Mouse (Mus musculus): ENCODE data around the gene Duox1. TPM values are rescaled to one million over a fixed set of nuclear protein-coding genes. Genes with fewer than 3 reads are reported as not detected.

Duox1 gene
- total RNA-seq, 2 experiments from 2014 or later: not detected

- intact Hi-C loops (cut with DNase I): loop anchor here (5.0 kb wide), 3 partner anchors 54 to 229 kb away; no protein-coding TSS in a partner anchor
- peak overlapping the region; percentile 25 for H3K4me3 ChIP-seq
- H3K27ac ChIP-seq: no peak overlapping the region
- TF ChIP-seq CTCF (IDR thresholded peaks at IDR 0.05): no peak
- peak; percentile 17 to 28 for DNase-seq (ENCODE audit: extremely low spot score in 1 of 2, low spot score in 2 of 2)
Observed at GRCm38 (mm10) chr2:122301081-122301920, 14.2 kb upstream of the Duox1 start.

DNA sequence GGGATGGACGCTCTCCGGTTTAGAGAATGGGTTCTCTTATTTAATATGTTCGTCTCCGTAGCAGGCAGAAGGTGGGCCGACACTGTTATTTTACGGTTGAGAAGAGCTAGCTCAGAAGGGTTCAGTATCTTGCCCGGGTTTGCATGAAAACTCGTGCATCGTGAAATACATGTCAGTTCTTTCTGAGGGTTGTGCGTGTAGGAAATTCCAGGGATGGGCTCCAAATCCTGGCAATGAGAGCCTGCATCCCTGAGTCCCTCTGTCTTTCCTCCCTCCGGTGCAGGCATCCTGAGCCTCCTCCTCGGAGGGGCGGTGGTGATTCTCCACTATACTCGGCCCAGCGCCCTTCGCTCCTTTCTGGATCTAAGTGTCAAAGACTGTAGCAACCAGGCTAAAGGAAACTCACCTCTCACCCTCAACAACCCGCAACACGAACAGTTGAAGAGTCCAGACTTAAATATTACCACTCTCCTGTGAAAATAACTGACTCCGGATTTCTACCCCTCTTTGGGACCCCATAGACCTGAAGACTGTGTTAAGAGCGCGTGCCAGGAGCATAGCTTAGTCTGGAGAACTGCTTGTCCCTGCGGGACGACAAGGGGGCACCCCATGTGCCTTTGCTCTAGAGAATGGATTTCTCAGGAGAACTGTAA lies 13.4 kb upstream of the Duox1 start:
- H3K4me3 ChIP-seq: peak overlapping the region; percentile 25
- intact Hi-C loops (cut with DNase I): loop anchor here (5.0 kb wide), 3 partner anchors 55 to 230 kb away; no protein-coding TSS in a partner anchor
- no peak for DNase-seq (ENCODE audit: extremely low spot score in 1 of 2, low spot score in 2 of 2)
- no peak for TF ChIP-seq CTCF (IDR thresholded peaks at IDR 0.05)
- H3K27ac ChIP-seq: no peak overlapping the region

- Histone ChIP-seq H3K27ac (no peak overlapping the region), H3K4me3 (no peak overlapping the region)
- DNase-seq (ENCODE audit: extremely low spot score in 1 of 2, low spot score in 2 of 2): peak; percentile 45 to 54
- intact Hi-C loops (cut with DNase I): loop anchor here (5.0 kb wide), 3 partner anchors 55 to 230 kb away; no protein-coding TSS in a partner anchor
- peak; percentile 75 for TF ChIP-seq CTCF (IDR thresholded peaks at IDR 0.05)
Observed at GRCm38 (mm10) chr2:122302574-122303241, 12.8 kb upstream of the Duox1 start.

DNA sequence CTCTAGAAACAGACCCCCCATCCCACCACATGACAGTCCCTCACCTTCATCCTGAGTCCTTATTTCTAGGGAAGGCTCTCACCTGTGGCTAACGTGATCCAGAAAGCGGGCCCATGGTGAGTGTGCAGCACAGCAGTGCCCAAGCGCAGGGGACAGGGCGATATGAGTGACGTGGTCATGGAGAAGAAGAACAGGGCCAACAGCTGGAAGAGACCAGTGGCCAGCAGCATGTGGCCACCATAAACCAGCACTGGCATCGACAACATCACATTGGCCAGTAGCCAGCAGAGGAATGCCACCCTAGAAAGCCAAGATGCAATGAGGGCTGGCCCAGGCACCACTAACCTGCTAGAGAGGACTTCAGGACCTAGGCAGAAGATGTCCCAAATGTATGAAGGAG lies 10.9 kb upstream of the Duox1 start:
- intact Hi-C loops (cut with DNase I): loop anchor here (5.0 kb wide), 3 partner anchors 57 to 232 kb away; no protein-coding TSS in a partner anchor
- Histone ChIP-seq H3K27ac (no peak overlapping the region), H3K4me3 (no peak overlapping the region)
- TF ChIP-seq CTCF (IDR thresholded peaks at IDR 0.05): no peak
- DNase-seq (ENCODE audit: extremely low spot score in 1 of 2, low spot score in 2 of 2): no peak

DNA sequence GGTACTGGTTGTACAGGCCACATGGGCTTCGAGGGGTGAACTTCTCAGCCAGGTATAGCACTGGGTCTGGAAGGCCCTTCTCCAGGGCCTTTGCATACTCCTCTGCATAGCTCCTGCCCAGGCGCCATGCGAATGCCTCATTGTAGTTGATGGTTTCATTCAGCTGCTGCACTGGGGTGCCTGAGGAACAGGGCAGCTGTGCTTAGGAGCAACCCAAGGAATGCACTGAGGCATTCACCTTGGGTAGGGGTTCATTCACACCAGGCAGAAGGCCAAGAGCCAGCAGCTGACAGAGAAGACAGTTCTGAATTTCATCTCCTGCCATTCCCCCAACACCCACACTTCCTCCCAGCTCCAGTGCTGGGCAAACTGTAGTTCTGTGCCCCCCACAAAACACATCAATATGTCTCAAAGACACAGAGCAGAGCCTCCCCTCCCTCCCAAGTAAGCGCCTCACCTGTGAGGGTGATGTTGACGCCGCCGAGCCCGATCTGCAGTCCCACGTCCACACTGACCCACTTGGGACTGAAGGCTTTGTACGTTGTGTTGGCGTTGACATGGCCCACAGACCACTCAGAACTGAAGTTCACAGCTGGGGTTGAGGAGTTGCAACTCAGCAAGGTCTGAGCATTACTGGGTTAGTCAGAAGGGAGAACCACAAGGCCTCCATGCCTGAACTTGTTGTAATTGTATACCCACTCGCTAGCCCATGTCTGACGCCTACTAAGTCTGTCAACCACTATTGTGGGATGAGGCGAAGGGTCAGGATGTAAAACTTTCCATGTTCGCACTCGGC lies 10.2 kb upstream of the Duox1 start:
- no peak overlapping the region for H3K27ac ChIP-seq
- intact Hi-C loops (cut with DNase I): no loop called here
- TF ChIP-seq CTCF (IDR thresholded peaks at IDR 0.05): no peak
- H3K4me3 ChIP-seq: no peak overlapping the region
- no peak for DNase-seq (ENCODE audit: extremely low spot score in 1 of 2, low spot score in 2 of 2)

- no peak overlapping the region for H3K27ac ChIP-seq
- TF ChIP-seq CTCF (IDR thresholded peaks at IDR 0.05): no peak
- intact Hi-C loops (cut with DNase I): no loop called here
- no peak overlapping the region for H3K4me3 ChIP-seq
- no peak for DNase-seq (ENCODE audit: extremely low spot score in 1 of 2, low spot score in 2 of 2)
Observed at GRCm38 (mm10) chr2:122306184-122306583, 9.3 kb upstream of the Duox1 start.

DNA sequence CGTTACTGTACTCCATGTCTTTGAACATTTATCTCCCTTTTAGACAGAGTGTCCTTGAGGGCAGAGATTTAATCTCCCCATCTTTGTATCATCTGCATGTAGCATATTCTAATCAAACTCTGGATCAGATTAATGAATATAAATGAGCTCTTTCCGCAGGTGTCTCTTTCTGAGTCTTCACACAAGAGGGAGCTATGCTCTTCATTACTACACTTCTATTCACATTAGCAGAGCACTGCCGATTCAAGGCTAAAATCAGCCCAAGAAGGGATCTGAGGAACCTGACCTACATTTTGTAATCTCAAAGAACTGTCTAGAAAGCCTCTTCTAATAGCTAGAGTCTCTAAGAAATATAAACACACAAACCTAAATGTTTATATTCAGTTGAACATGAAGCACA lies 5.8 kb upstream of the Duox1 start:
- no peak overlapping the region for H3K4me3 ChIP-seq
- intact Hi-C loops (cut with DNase I): no loop called here
- H3K27ac ChIP-seq: no peak overlapping the region
- DNase-seq (ENCODE audit: extremely low spot score in 1 of 2, low spot score in 2 of 2): no peak
- peak; percentile 27 for TF ChIP-seq CTCF (IDR thresholded peaks at IDR 0.05)

DNA sequence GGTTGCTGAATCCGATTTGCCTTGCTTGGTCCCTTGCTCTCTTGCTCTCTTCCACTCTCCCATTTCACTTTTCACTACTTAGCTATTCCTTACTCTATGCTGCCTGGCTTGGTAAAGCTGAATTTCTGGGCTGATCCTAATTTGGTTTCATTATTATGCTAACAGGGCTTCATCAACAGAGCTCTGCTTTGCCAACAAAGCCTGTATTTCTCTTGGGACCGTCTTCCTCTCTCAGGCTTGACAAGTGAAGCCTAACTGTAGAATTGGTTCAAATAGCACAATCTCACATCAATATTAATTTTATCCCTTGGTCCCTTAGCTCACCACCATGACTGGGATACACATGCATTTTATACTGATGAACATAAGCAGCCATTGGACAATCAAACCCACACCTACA lies 3.9 kb upstream of the Duox1 start:
- DNase-seq (ENCODE audit: extremely low spot score in 1 of 2, low spot score in 2 of 2): no peak
- Histone ChIP-seq H3K27ac (no peak overlapping the region), H3K4me3 (no peak overlapping the region)
- no peak for TF ChIP-seq CTCF (IDR thresholded peaks at IDR 0.05)
- intact Hi-C loops (cut with DNase I): no loop called here

GRCm38 (mm10) chr2:122312722-122313417 lies 2.6 kb upstream of the Duox1 start:
- H3K27ac ChIP-seq: no peak overlapping the region
- peak; percentile 25 to 54 for DNase-seq (ENCODE audit: extremely low spot score in 1 of 2, low spot score in 2 of 2)
- H3K4me3 ChIP-seq: no peak overlapping the region
- TF ChIP-seq CTCF (IDR thresholded peaks at IDR 0.05): peak; percentile 81
- intact Hi-C loops (cut with DNase I): no loop called here

DNA sequence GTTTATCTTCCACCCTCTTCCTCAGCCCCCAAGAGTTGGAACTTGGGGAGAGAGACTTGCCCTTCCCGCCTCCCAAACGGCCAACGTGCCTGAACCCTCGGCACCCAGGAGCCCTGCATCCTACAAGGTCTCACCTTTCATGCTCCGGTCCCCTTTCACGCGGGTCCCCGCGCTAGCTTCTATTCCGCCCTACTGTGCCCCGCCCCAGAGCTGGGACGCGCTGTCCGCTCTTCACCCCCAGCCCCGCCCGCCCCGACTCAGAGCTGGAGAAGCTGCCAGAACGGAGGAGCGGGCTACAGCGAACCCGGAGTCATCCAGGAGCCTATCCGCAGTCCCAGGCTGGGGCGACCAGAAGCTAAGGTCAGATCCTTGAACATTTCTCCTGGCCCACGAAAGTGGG lies 1.9 kb upstream of the Duox1 start, which contains the start of gene Duoxa1:
Gene Duoxa1 (minus strand): TSS at position 195 of the 400 bp plus-strand sequence.
- Histone ChIP-seq H3K4me3 (no peak within 1 kb of the TSS), H3K27ac (no peak within 1 kb of the TSS)
- DNase-seq (ENCODE audit: extremely low spot score in 1 of 2, low spot score in 2 of 2): no peak
- intact Hi-C loops (cut with DNase I): no loop called here
- no peak for TF ChIP-seq CTCF (IDR thresholded peaks at IDR 0.05)

DNA sequence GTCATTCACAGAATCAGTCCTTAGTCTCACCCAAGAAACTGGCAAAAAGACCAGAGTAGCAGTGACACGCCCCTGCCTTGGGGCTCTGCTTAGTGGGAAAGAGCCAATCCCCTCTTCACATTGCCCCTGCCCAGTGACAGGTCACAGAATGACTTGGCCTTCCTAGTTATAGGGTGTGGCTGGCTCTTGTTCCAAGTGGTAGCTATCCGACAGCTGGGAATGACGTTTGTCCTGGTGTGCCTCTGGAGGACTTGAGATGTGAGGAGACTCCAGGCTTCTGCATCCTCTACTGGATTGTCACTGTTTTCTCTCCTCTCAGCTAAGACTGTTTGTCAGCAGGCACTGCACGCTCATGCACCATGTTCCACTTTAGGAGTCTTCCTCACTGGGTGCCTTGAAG lies 1.9 kb downstream of the Duox1 start:
- no peak for TF ChIP-seq CTCF (IDR thresholded peaks at IDR 0.05)
- intact Hi-C loops (cut with DNase I): no loop called here
- Histone ChIP-seq H3K27ac (no peak overlapping the region), H3K4me3 (no peak overlapping the region)
- DNase-seq (ENCODE audit: extremely low spot score in 1 of 2, low spot score in 2 of 2): no peak

Measured in left cerebral cortex, adult 2 months (tissue).